Mouse (Mus musculus): Measurements from ENCODE around the gene Bcl6b.

GRCm38 (mm10) chr11:70227661-70228245 is 1.8 kb downstream of the Bcl6b start:
- no peak for TF ChIP-seq GATA1 (IDR thresholded peaks at IDR 0.05; ENCODE audit: borderline replicate concordance, low read length)
- no peak for TF ChIP-seq FLI1 (IDR thresholded peaks at IDR 0.05; ENCODE audit: low read length)
